Mouse (Mus musculus) heart, adult 2 months (tissue): ENCODE measurements around the gene Arsa.

Experiments
- CTCF ChIP-seq: fragments of 200-600 bp; IDR thresholded peaks from 2 replicates; pipeline ENCODE4 v1.8.1; 2022; ENCODE audit warnings: antibody characterized with exemption, mild to moderate bottlenecking, moderate library complexity
- POLR2A ChIP-seq: fragments of 200-500 bp; IDR thresholded peaks from 2 replicates; pipeline ENCODE4 v1.6.1; 2011; ENCODE audit warnings: mild to moderate bottlenecking, low read depth, low read length, control low read depth; ENCODE audit not compliant: insufficient read depth

- no peak for TF ChIP-seq POLR2A
- TF ChIP-seq CTCF = no peak
Measured at GRCm38 (mm10) chr15:89474596-89475292, 2.5 kb downstream of the Arsa start.
